Mouse (Mus musculus) ES-E14 (cell line): ENCODE data around the gene Tnfsf4.

ENCODE experiments used
- CHD2 ChIP-seq: IDR thresholded peaks from 2 replicates; pipeline ENCODE4 v1.6.1; 2014; ENCODE audit warnings: mild to moderate bottlenecking, low read depth, low read length, inconsistent platforms
- HCFC1 ChIP-seq: IDR thresholded peaks from 2 replicates; pipeline ENCODE4 v1.6.1; 2012; ENCODE audit warnings: low read length, inconsistent platforms, borderline replicate concordance; ENCODE audit not compliant: insufficient read depth
- ZC3H11A ChIP-seq: IDR thresholded peaks from 2 replicates; pipeline ENCODE4 v1.6.1; 2012; ENCODE audit warnings: low read depth, mild to moderate bottlenecking, inconsistent platforms, low read length, borderline replicate concordance
- ZNF384 ChIP-seq: IDR thresholded peaks from 2 replicates; pipeline ENCODE4 v1.6.1; 2012; ENCODE audit warnings: low read depth, low read length, inconsistent platforms

- TF ChIP-seq CHD2 (no peak), ZC3H11A (no peak), HCFC1 (no peak), ZNF384 (no peak)
Observed at GRCm38 (mm10) chr1:161379685-161380424, 15.4 kb upstream of the Tnfsf4 start.
